Mouse (Mus musculus) large intestine, adult 2 months (tissue): ENCODE results near the gene Esp23. TPM values are rescaled to one million over a fixed set of nuclear protein-coding genes. Genes with fewer than 3 reads are reported as not detected.
"Not testable (repeated sequence)": the region's sequence is repeated elsewhere in the genome, so short reads cannot be mapped to it uniquely, and the experiment has no call there.

Experiments
- DNase-seq: peaks from one replicate; pipeline ENCODE4 v3.0.0-alpha.2; 2012; ENCODE audit warnings: low read depth, low spot score
- WGBS: fragments of 180-500 bp; shearing (Covaris S2); methylation state at CpG from one replicate; pipeline ENCODE4 v1.1.7; 2018; 5-methylcytosine and 5-hydroxymethylcytosine counted together
- polyA plus RNA-seq: library from polyadenylated mRNA; depleted of rRNA; stranded (reverse); fragments of >200 nt; gene quantifications from 2 replicates; pipeline ENCODE4 v1.2.3, GENCODE M21; 2012; rRNA removed

Gene Esp23
- polyA plus RNA-seq = not detected in 2 replicates

DNA sequence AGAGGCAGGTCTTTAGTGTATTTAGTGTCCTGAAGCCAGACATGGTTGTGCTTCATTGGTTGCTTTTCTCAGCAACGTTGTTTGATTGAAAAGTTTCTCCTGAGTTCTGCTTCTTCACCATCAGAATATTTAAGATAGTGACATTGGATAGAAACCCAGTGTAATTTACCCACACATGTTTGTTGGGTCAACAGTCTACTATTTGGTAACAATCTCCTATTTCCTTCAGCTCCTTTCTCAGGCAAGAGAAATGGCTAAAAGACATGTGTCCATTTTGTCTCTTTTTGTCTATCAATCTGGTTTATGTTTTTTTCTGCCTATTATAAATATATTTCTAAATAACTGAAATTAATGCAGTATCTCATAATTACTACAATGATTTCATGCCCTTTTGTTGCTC, at the start of gene Esp23:
Gene Esp23 (minus strand): TSS at position 101 of the 400 bp plus-strand sequence.
- no peak for DNase-seq
- 41% methylated on average over 1 of the region's 1 CpGs for WGBS

DNA sequence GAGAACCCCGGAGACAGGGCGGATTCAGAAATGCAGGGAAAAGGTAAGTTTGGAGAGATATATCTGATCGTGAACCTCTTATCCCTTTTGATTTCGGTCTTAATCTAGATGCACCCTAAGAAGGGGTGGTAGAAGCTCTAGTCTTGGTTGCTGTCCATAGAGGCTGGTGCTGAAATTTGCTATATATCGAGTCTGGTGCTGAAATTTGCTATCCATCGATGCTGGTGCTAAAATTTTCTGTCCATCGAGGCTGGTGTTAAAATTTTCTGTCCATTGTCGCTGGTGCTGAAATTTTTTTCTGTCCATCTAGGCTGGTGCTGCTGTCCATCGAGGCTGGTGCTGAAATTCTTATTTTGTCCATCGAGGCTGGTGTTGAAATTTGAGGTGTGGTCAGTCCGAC, 30.3 kb upstream of the Esp23 start:
- DNase-seq = not testable (repeated sequence)
- 74% methylated on average over 11 of the region's 11 CpGs for WGBS

GRCm38 (mm10) chr17:39095034-39095433, 18.2 kb upstream of the Esp23 start, which contains the start of gene Esp22:
Gene Esp22, plus strand, starts transcription at chr17:39095334.
- 93% methylated on average over 1 of the region's 1 CpGs for WGBS
- no peak for DNase-seq

GRCm38 (mm10) chr17:39063641-39064040, 13.2 kb downstream of the Esp23 start:
- DNase-seq = no peak

- DNase-seq = no peak
Measured at GRCm38 (mm10) chr17:39043241-39043640, 33.6 kb downstream of the Esp23 start, which contains the start of gene Gm21903. Gene Gm21903, minus strand, starts transcription at chr17:39043341.

- WGBS = 85% methylated on average over 3 of the region's 3 CpGs
- not testable (repeated sequence) for DNase-seq
Measured at GRCm38 (mm10) chr17:39036395-39036794, 40.4 kb downstream of the Esp23 start, which contains the start of gene Esp24. Gene Esp24, plus strand, starts transcription at chr17:39036695.

Other genes starting within 250 kb of the Esp23 start
- gene Esp24, start 40.3 kb downstream of the Esp23 start, polyA plus RNA-seq = not detected in 2 replicates
- not detected in 2 replicates for gene Gm21903, start 33.7 kb downstream of the Esp23 start, polyA plus RNA-seq
- gene Esp22, start 18.3 kb upstream of the Esp23 start, polyA plus RNA-seq = not detected in 2 replicates